In the genomic region with DNA sequence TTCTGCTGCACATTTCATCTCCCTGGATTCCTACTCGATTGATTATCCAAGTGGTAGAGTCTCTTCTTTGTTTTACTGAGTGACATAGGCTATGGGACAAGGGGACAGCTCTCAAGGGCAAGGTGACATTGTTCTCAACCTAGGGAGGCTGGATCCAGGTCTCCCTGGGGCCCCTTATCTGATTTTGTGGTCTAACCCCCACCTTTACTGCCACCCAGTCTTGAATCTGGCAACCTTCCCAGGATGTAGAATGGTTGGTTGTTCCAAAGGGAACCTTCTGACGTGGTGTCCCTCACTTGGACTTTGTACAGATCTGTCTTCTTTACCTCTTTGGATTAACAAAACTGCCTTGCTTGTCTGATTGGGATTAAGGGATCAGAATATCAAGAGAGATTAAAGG, we compare ENCODE assay signal across 17 mouse cellular contexts. TPM values are rescaled to one million over a fixed set of nuclear protein-coding genes. Genes with fewer than 3 reads are reported as not detected.
DNase-seq lines count a peak whose midpoint lies in the region; ATAC-seq lines count a peak whose summit lies in the region.
"Had no signal": no experiment of that assay in that cellular context is flagged by ENCODE, and none has a peak within 500 bp of the region (broad histone marks: within the 10 kb centered on the region; RNA-seq: fewer than 3 reads in every experiment).

No protein-coding gene starts in this region.

- no peak for ATAC-seq in kidney, embryonic 15.5 days (replicated peaks; ENCODE audit: low FRiP score)
- ATAC-seq in limb, embryonic 13.5 days (ENCODE audit: low FRiP score, low read depth): no peak
- 0 out of 2 replicates have a peak, but pooled peaks have one; percentile 10 for ATAC-seq in intestine, embryonic 16.5 days
- peak; percentile 36; the same call in 1 of the 2 replicates for ATAC-seq in megakaryocyte-erythroid progenitor cell, adult 5-6 weeks (replicated peaks; ENCODE audit: low FRiP score, low TSS enrichment, poor library complexity, severe bottlenecking)
- ATAC-seq: forebrain, embryonic 13.5 days; hindbrain, embryonic 16.5 days had no signal

- peak; percentile 20 for DNase-seq in kidney, adult 18-20 months
- no peak for DNase-seq in limb, embryonic 10.5 days (ENCODE audit: low spot score)
- no peak for DNase-seq in spleen, postnatal 10 days (ENCODE audit: low spot score in 2 of 2)
- DNase-seq: cerebellum, postnatal 10 days; heart, postnatal 4 days; lung, postnatal 14 days; thymus, postnatal 36 days had no signal

- no peak overlapping the region for H3K4me3 ChIP-seq in kidney, embryonic 15.5 days (replicated peaks)
- H3K4me3 ChIP-seq in limb, embryonic 13.5 days: no peak overlapping the region
- no peak overlapping the region for H3K4me3 ChIP-seq in limb, embryonic 10.5 days
- no peak overlapping the region for H3K4me3 ChIP-seq in intestine, embryonic 16.5 days (ENCODE audit: low read length)
- H3K4me3 ChIP-seq: embryonic facial prominence, embryonic 12.5 days; erythroblast, embryonic 14.5 days; forebrain, embryonic 13.5 days; limb, embryonic 12.5 days; midbrain, embryonic 10.5 days had no signal

- no peak overlapping the region for H3K9ac ChIP-seq in kidney, embryonic 15.5 days
- H3K9ac ChIP-seq in limb, embryonic 13.5 days: peak overlapping the region; percentile 2; the same call in 1 of the 2 replicates
- H3K9ac ChIP-seq in intestine, embryonic 16.5 days (ENCODE audit: low read depth, low read length): no peak overlapping the region
- H3K9ac ChIP-seq: embryonic facial prominence, embryonic 12.5 days; forebrain, embryonic 13.5 days; limb, embryonic 12.5 days had no signal

- WGBS in kidney, embryonic 15.5 days: 80% methylated on average over 2 of the region's 2 CpGs
- WGBS in limb, embryonic 13.5 days: 78% methylated on average over 2 of the region's 2 CpGs
- WGBS in limb, embryonic 10.5 days: 88% methylated on average over 2 of the region's 2 CpGs
- 68% methylated on average over 2 of the region's 2 CpGs for WGBS in intestine, embryonic 16.5 days

- no peak overlapping the region for H3K27ac ChIP-seq in kidney, embryonic 15.5 days
- H3K27ac ChIP-seq in limb, embryonic 13.5 days: no peak overlapping the region
- no peak overlapping the region for H3K27ac ChIP-seq in limb, embryonic 10.5 days
- peak overlapping the region; percentile 10; the same call in 1 of the 2 replicates for H3K27ac ChIP-seq in intestine, embryonic 16.5 days (ENCODE audit: low read length)
- H3K27ac ChIP-seq: embryonic facial prominence, embryonic 12.5 days; forebrain, embryonic 13.5 days; limb, embryonic 12.5 days; midbrain, embryonic 10.5 days had no signal

- no peaks in the 10 kb centered on the region for H3K9me3 ChIP-seq in kidney, embryonic 15.5 days (replicated peaks)
- H3K9me3 ChIP-seq in limb, embryonic 13.5 days: no peaks in the 10 kb centered on the region
- H3K9me3 ChIP-seq in limb, embryonic 10.5 days (replicated peaks): no peaks in the 10 kb centered on the region
- no peaks in the 10 kb centered on the region for H3K9me3 ChIP-seq in intestine, embryonic 16.5 days (ENCODE audit: control insufficient read depth, low read length)
- H3K9me3 ChIP-seq: embryonic facial prominence, embryonic 12.5 days; forebrain, embryonic 13.5 days; limb, embryonic 12.5 days; midbrain, embryonic 10.5 days had no signal

- peaks cover 89% of the 10 kb centered on the region for H3K36me3 ChIP-seq in kidney, embryonic 15.5 days
- peaks cover 80% of the 10 kb centered on the region for H3K36me3 ChIP-seq in limb, embryonic 13.5 days
- H3K36me3 ChIP-seq in limb, embryonic 10.5 days: peaks cover 88% of the 10 kb centered on the region
- H3K36me3 ChIP-seq in intestine, embryonic 16.5 days (ENCODE audit: control insufficient read depth, insufficient read depth, low read length): peaks cover 4% of the 10 kb centered on the region

- H3K4me1 ChIP-seq in kidney, embryonic 15.5 days: peaks cover 7% of the 10 kb centered on the region; the same call in 1 of the 2 replicates
- no peaks in the 10 kb centered on the region for H3K4me1 ChIP-seq in limb, embryonic 13.5 days
- no peaks in the 10 kb centered on the region for H3K4me1 ChIP-seq in limb, embryonic 10.5 days
- peaks cover 11% of the 10 kb centered on the region; the same call in 1 of the 2 replicates for H3K4me1 ChIP-seq in intestine, embryonic 16.5 days (ENCODE audit: control insufficient read depth, insufficient read depth, low read length)
- H3K4me1 ChIP-seq: embryonic facial prominence, embryonic 12.5 days; limb, embryonic 12.5 days had no signal

- no peaks in the 10 kb centered on the region for H3K27me3 ChIP-seq in kidney, embryonic 15.5 days
- H3K27me3 ChIP-seq in limb, embryonic 13.5 days: no peaks in the 10 kb centered on the region
- H3K27me3 ChIP-seq in limb, embryonic 10.5 days (ENCODE audit: low read depth, poor library complexity, severe bottlenecking): no peaks in the 10 kb centered on the region
- H3K27me3 ChIP-seq in intestine, embryonic 16.5 days (replicated peaks; ENCODE audit: control insufficient read depth, insufficient read depth, low read length): no peaks in the 10 kb centered on the region
- H3K27me3 ChIP-seq: embryonic facial prominence, embryonic 12.5 days; forebrain, embryonic 13.5 days; limb, embryonic 12.5 days had no signal

- no peak overlapping the region for H3K4me2 ChIP-seq in kidney, embryonic 15.5 days
- no peak overlapping the region for H3K4me2 ChIP-seq in limb, embryonic 13.5 days (replicated peaks)
- H3K4me2 ChIP-seq in intestine, embryonic 16.5 days (ENCODE audit: low read depth, low read length): no peak overlapping the region
- H3K4me2 ChIP-seq: embryonic facial prominence, embryonic 12.5 days; forebrain, embryonic 13.5 days; limb, embryonic 12.5 days had no signal

RNA-seq across cellular contexts. Expression of gene Pitpna, which starts 7.5 kb away (rescaled TPM):
- polyA plus RNA-seq in kidney, embryonic 15.5 days (2015; fragmentation: Nextera tagmentation; extraction: Ambion mirVana): 77.6 and 83.5 TPM in 2 replicates
- polyA plus RNA-seq in limb, embryonic 13.5 days (2015; fragmentation: Nextera tagmentation; extraction: Ambion mirVana): 60.9 and 62.5 TPM in 2 replicates
- 60.9 and 68.8 TPM in 2 replicates for polyA plus RNA-seq in limb, embryonic 10.5 days (2016; fragmentation: Nextera tagmentation; extraction: Ambion mirVana)
- 84.2 and 98.1 TPM in 2 replicates for polyA plus RNA-seq in intestine, embryonic 16.5 days (2015; fragmentation: Nextera tagmentation; extraction: Ambion mirVana)
- total RNA-seq in megakaryocyte-erythroid progenitor cell, adult 5-6 weeks (2014; fragmentation: Nextera tagmentation): 69.0 and 96.5 TPM in 2 replicates
- total RNA-seq in megakaryocyte-erythroid progenitor cell, adult 5-6 weeks (2017): 46.2 and 58.2 TPM in 2 replicates

RNA-seq across cellular contexts. Expression of gene Inpp5k, which starts 35.4 kb away (rescaled TPM):
- 26.6 and 28.7 TPM in 2 replicates for polyA plus RNA-seq in kidney, embryonic 15.5 days (2015; fragmentation: Nextera tagmentation; extraction: Ambion mirVana)
- 21.1 and 22.0 TPM in 2 replicates for polyA plus RNA-seq in limb, embryonic 13.5 days (2015; fragmentation: Nextera tagmentation; extraction: Ambion mirVana)
- polyA plus RNA-seq in limb, embryonic 10.5 days (2016; fragmentation: Nextera tagmentation; extraction: Ambion mirVana): 14.4 and 17.6 TPM in 2 replicates
- polyA plus RNA-seq in intestine, embryonic 16.5 days (2015; fragmentation: Nextera tagmentation; extraction: Ambion mirVana): 20.8 and 21.9 TPM in 2 replicates
- 33.8 and 34.5 TPM in 2 replicates for total RNA-seq in megakaryocyte-erythroid progenitor cell, adult 5-6 weeks (2014; fragmentation: Nextera tagmentation)
- 19.9 and 26.5 TPM in 2 replicates for total RNA-seq in megakaryocyte-erythroid progenitor cell, adult 5-6 weeks (2017)

RNA-seq across cellular contexts. Expression of gene Myo1c, which starts 54.9 kb away (rescaled TPM):
- polyA plus RNA-seq in kidney, embryonic 15.5 days (2015; fragmentation: Nextera tagmentation; extraction: Ambion mirVana): 59.8 and 67.6 TPM in 2 replicates
- polyA plus RNA-seq in limb, embryonic 13.5 days (2015; fragmentation: Nextera tagmentation; extraction: Ambion mirVana): 34.2 and 38.0 TPM in 2 replicates
- 19.7 and 20.2 TPM in 2 replicates for polyA plus RNA-seq in limb, embryonic 10.5 days (2016; fragmentation: Nextera tagmentation; extraction: Ambion mirVana)
- 45.5 and 51.2 TPM in 2 replicates for polyA plus RNA-seq in intestine, embryonic 16.5 days (2015; fragmentation: Nextera tagmentation; extraction: Ambion mirVana)
- 36.5 and 37.4 TPM in 2 replicates for total RNA-seq in megakaryocyte-erythroid progenitor cell, adult 5-6 weeks (2014; fragmentation: Nextera tagmentation)
- total RNA-seq in megakaryocyte-erythroid progenitor cell, adult 5-6 weeks (2017): 13.5 and 32.6 TPM in 2 replicates

Comparison
In these comparisons a context has a peak if more than half of its experiments do, and no peak if none do; other contexts are left out.
1. ATAC-seq: peak in intestine, embryonic 16.5 days (single experiment) and megakaryocyte-erythroid progenitor cell, adult 5-6 weeks (single experiment); none in kidney, embryonic 15.5 days (single experiment) and limb, embryonic 13.5 days (single experiment).